Mouse (Mus musculus): ENCODE results near the gene Serpinb6a. TPM values are rescaled to one million over a fixed set of nuclear protein-coding genes. Genes with fewer than 3 reads are reported as not detected.
A peak's percentile ranks its signal among the peaks of the same experiment; 100 is the strongest.

Serpinb6a gene
- polyA plus RNA-seq, 1 experiment from 2014 or later: 46.0 TPM

- H3K27me3 ChIP-seq (replicated peaks): no peaks in the 10 kb centered on the region
- peaks cover 12% of the 10 kb centered on the region for H3K36me3 ChIP-seq
- WGBS: 1% methylated on average over 37 of the region's 37 CpGs
- H3K9ac ChIP-seq (replicated peaks): peak within 1 kb of the TSS; percentile 90
- H3K4me1 ChIP-seq: peaks cover 22% of the 10 kb centered on the region
- peak within 1 kb of the TSS; percentile 92 for H3K27ac ChIP-seq (replicated peaks)
- peak; percentile 95 for ATAC-seq (ENCODE audit: low FRiP score)
- no peaks in the 10 kb centered on the region for H3K9me3 ChIP-seq (replicated peaks)
- H3K4me2 ChIP-seq: peak within 1 kb of the TSS; percentile 73
- H3K4me3 ChIP-seq (replicated peaks): peak within 1 kb of the TSS; percentile 76
Observed at GRCm38 (mm10) chr13:34037172-34038055, 34.8 kb upstream of the Serpinb6a start, which contains the start of gene Bphl. Gene Bphl (plus strand): TSS chr13:34037597.

- Histone ChIP-seq H3K4me1 (peaks cover 20% of the 10 kb centered on the region), H3K27me3 (replicated peaks) (no peaks in the 10 kb centered on the region), H3K9ac (replicated peaks) (no peak overlapping the region), H3K4me3 (replicated peaks) (no peak overlapping the region), H3K9me3 (replicated peaks) (no peaks in the 10 kb centered on the region), H3K36me3 (peaks cover 12% of the 10 kb centered on the region), H3K27ac (replicated peaks) (peak overlapping the region; percentile 92), H3K4me2 (peak overlapping the region; percentile 73; the same call in 1 of the 2 replicates)
- 85% methylated on average over 5 of the region's 5 CpGs for WGBS
- ATAC-seq (ENCODE audit: low FRiP score): peak; percentile 6; the same call in 1 of the 2 replicates
Observed at GRCm38 (mm10) chr13:34036726-34037125, 34.1 kb upstream of the Serpinb6a start.

GRCm38 (mm10) chr13:34035424-34035823 lies 32.8 kb upstream of the Serpinb6a start:
- no peak for ATAC-seq (ENCODE audit: low FRiP score)
- Histone ChIP-seq H3K4me3 (replicated peaks) (no peak overlapping the region), H3K9me3 (replicated peaks) (no peaks in the 10 kb centered on the region), H3K27ac (replicated peaks) (no peak overlapping the region), H3K4me1 (peaks cover 20% of the 10 kb centered on the region), H3K4me2 (no peak overlapping the region), H3K27me3 (replicated peaks) (no peaks in the 10 kb centered on the region), H3K36me3 (peaks cover 16% of the 10 kb centered on the region), H3K9ac (replicated peaks) (no peak overlapping the region)
- WGBS: 91% methylated on average over 3 of the region's 3 CpGs

- no peak for ATAC-seq (ENCODE audit: low FRiP score)
- Histone ChIP-seq H3K27me3 (replicated peaks) (no peaks in the 10 kb centered on the region), H3K4me3 (replicated peaks) (no peak overlapping the region), H3K27ac (replicated peaks) (no peak overlapping the region), H3K9me3 (replicated peaks) (no peaks in the 10 kb centered on the region), H3K4me1 (peaks cover 3% of the 10 kb centered on the region), H3K36me3 (peaks cover 27% of the 10 kb centered on the region), H3K4me2 (no peak overlapping the region), H3K9ac (replicated peaks) (no peak overlapping the region)
- 67% methylated on average over 2 of the region's 2 CpGs for WGBS
Observed at GRCm38 (mm10) chr13:34032041-34032440, 29.4 kb upstream of the Serpinb6a start.

GRCm38 (mm10) chr13:34021998-34022397 lies 19.4 kb upstream of the Serpinb6a start:
- ATAC-seq (ENCODE audit: low FRiP score): no peak
- Histone ChIP-seq H3K4me3 (replicated peaks) (no peak overlapping the region), H3K27me3 (replicated peaks) (no peaks in the 10 kb centered on the region), H3K9ac (replicated peaks) (no peak overlapping the region), H3K27ac (replicated peaks) (no peak overlapping the region), H3K4me2 (no peak overlapping the region), H3K9me3 (replicated peaks) (no peaks in the 10 kb centered on the region), H3K4me1 (no peaks in the 10 kb centered on the region), H3K36me3 (peaks cover 37% of the 10 kb centered on the region)
- WGBS: 91% methylated on average over 2 of the region's 2 CpGs

- Histone ChIP-seq H3K4me2 (no peak overlapping the region), H3K36me3 (peaks cover 59% of the 10 kb centered on the region), H3K27me3 (replicated peaks) (no peaks in the 10 kb centered on the region), H3K9ac (replicated peaks) (no peak overlapping the region), H3K27ac (replicated peaks) (no peak overlapping the region), H3K4me1 (no peaks in the 10 kb centered on the region), H3K9me3 (replicated peaks) (no peaks in the 10 kb centered on the region), H3K4me3 (replicated peaks) (no peak overlapping the region)
- WGBS: 76% methylated on average over 1 of the region's 1 CpGs
- no peak for ATAC-seq (ENCODE audit: low FRiP score)
Observed at GRCm38 (mm10) chr13:34018521-34018920, 15.9 kb upstream of the Serpinb6a start.

GRCm38 (mm10) chr13:34016927-34017569 lies 14.5 kb upstream of the Serpinb6a start:
- H3K4me1 ChIP-seq: no peaks in the 10 kb centered on the region
- H3K27ac ChIP-seq (replicated peaks): no peak overlapping the region
- peak; percentile 65 for ATAC-seq (ENCODE audit: low FRiP score)
- H3K27me3 ChIP-seq (replicated peaks): no peaks in the 10 kb centered on the region
- no peaks in the 10 kb centered on the region for H3K9me3 ChIP-seq (replicated peaks)
- H3K4me3 ChIP-seq (replicated peaks): no peak overlapping the region
- no peak overlapping the region for H3K4me2 ChIP-seq
- no peak overlapping the region for H3K9ac ChIP-seq (replicated peaks)
- WGBS: 87% methylated on average over 9 of the region's 9 CpGs
- peaks cover 51% of the 10 kb centered on the region for H3K36me3 ChIP-seq

GRCm38 (mm10) chr13:34007234-34007633 lies 4.6 kb upstream of the Serpinb6a start:
- Histone ChIP-seq H3K9ac (replicated peaks) (no peak overlapping the region), H3K27ac (replicated peaks) (no peak overlapping the region), H3K36me3 (peaks cover 18% of the 10 kb centered on the region), H3K4me1 (peaks cover 5% of the 10 kb centered on the region; the same call in 1 of the 2 replicates), H3K27me3 (replicated peaks) (no peaks in the 10 kb centered on the region), H3K4me2 (no peak overlapping the region), H3K9me3 (replicated peaks) (no peaks in the 10 kb centered on the region), H3K4me3 (replicated peaks) (no peak overlapping the region)
- ATAC-seq (ENCODE audit: low FRiP score): no peak
- WGBS: 88% methylated on average over 2 of the region's 2 CpGs

- no peaks in the 10 kb centered on the region for H3K36me3 ChIP-seq
- peak; percentile 1; the same call in 1 of the 2 replicates for ATAC-seq (ENCODE audit: low FRiP score)
- WGBS: 8% methylated on average over 5 of the region's 5 CpGs
Observed at GRCm38 (mm10) chr13:34003058-34003457, 464 bp upstream of the Serpinb6a start.

GRCm38 (mm10) chr13:33995197-33995596 lies 7.4 kb downstream of the Serpinb6a start:
- H3K4me3 ChIP-seq (replicated peaks): no peak overlapping the region
- H3K9me3 ChIP-seq (replicated peaks): no peaks in the 10 kb centered on the region
- no peaks in the 10 kb centered on the region for H3K27me3 ChIP-seq (replicated peaks)
- peaks cover 8% of the 10 kb centered on the region; the same call in 1 of the 2 replicates for H3K36me3 ChIP-seq
- no peak overlapping the region for H3K27ac ChIP-seq (replicated peaks)
- H3K4me2 ChIP-seq: no peak overlapping the region
- WGBS: 32% methylated on average over 1 of the region's 1 CpGs
- H3K4me1 ChIP-seq: no peaks in the 10 kb centered on the region
- ATAC-seq (ENCODE audit: low FRiP score): no peak
- H3K9ac ChIP-seq (replicated peaks): no peak overlapping the region

More at GRCm38 (mm10) chr13:34003058-34003457, 464 bp upstream of the Serpinb6a start:
- Histone ChIP-seq H3K27ac (replicated peaks) (peak overlapping the region; percentile 91), H3K4me1 (peaks cover 19% of the 10 kb centered on the region), H3K9ac (replicated peaks) (peak overlapping the region; percentile 93), H3K4me3 (replicated peaks) (peak overlapping the region; percentile 81), H3K27me3 (replicated peaks) (no peaks in the 10 kb centered on the region), H3K4me2 (peak overlapping the region; percentile 69), H3K9me3 (replicated peaks) (no peaks in the 10 kb centered on the region)

GRCm38 (mm10) chr13:33989625-33990024 lies 13.0 kb downstream of the Serpinb6a start:
- no peak overlapping the region for H3K27ac ChIP-seq (replicated peaks)
- H3K9me3 ChIP-seq (replicated peaks): no peaks in the 10 kb centered on the region
- ATAC-seq (ENCODE audit: low FRiP score): no peak
- 85% methylated on average over 5 of the region's 5 CpGs for WGBS
- H3K27me3 ChIP-seq (replicated peaks): no peaks in the 10 kb centered on the region
- H3K4me1 ChIP-seq: no peaks in the 10 kb centered on the region
- no peak overlapping the region for H3K9ac ChIP-seq (replicated peaks)
- H3K4me2 ChIP-seq: no peak overlapping the region
- H3K4me3 ChIP-seq (replicated peaks): no peak overlapping the region
- H3K36me3 ChIP-seq: 0 out of 2 replicates have a peak, but pooled peaks cover 5% of the 10 kb centered on the region
